Mouse (Mus musculus) stomach, postnatal 0 days (tissue): ENCODE results near the gene Mctp1.

Experiments used
- CTCF ChIP-seq: IDR thresholded peaks from 2 replicates; pipeline ENCODE4 v1.5.1; 2016; ENCODE audit warnings: antibody characterized with exemption, low read depth, mild to moderate bottlenecking, moderate library complexity
- EP300 ChIP-seq: optimal IDR thresholded peaks from 2 replicates; pipeline ENCODE3; 2016; ENCODE audit warnings: antibody characterized with exemption

GRCm38 (mm10) chr13:76969386-76969785, 585.1 kb downstream of the Mctp1 start:
- peak; percentile 91 for TF ChIP-seq CTCF
- TF ChIP-seq EP300, result no peak
